Mouse (Mus musculus) urinary bladder, postnatal 25 days (tissue): Measurements from ENCODE around the gene Pramef20.
A peak's percentile ranks its signal among the peaks of the same experiment; 100 is the strongest.
"Not testable (repeated sequence)": the region's sequence is repeated elsewhere in the genome, so short reads cannot be mapped to it uniquely, and the experiment has no call there.

Experiments used
- DNase-seq: peaks from one replicate; pipeline ENCODE4 v3.0.0; 2022; ENCODE audit warnings: low spot score

The Pramef20 gene

GRCm38 (mm10) chr4:144377911-144378310 is at the start of gene Pramef20:
Gene Pramef20 (minus strand): TSS chr4:144377933.
- no peak for DNase-seq

- no peak for DNase-seq
These were observed 46.9 kb upstream of the Pramef20 start for GRCm38 (mm10) chr4:144424590-144424989.

- DNase-seq = no peak
These were observed 42.9 kb upstream of the Pramef20 start for GRCm38 (mm10) chr4:144420644-144421043.

GRCm38 (mm10) chr4:144408290-144408689 is 30.6 kb upstream of the Pramef20 start, which contains the start of gene Pramef12:
Gene Pramef12 (minus strand): TSS chr4:144408464.
- DNase-seq = no peak

GRCm38 (mm10) chr4:144406261-144406660 is 28.5 kb upstream of the Pramef20 start:
- DNase-seq = no peak

- DNase-seq = peak; percentile 38
These were observed 26.8 kb upstream of the Pramef20 start for GRCm38 (mm10) chr4:144404456-144405086.

GRCm38 (mm10) chr4:144402712-144403111 is 25.0 kb upstream of the Pramef20 start:
- no peak for DNase-seq

GRCm38 (mm10) chr4:144396316-144396715 is 18.6 kb upstream of the Pramef20 start:
- no peak for DNase-seq

- not testable (repeated sequence) for DNase-seq
These were observed 20.1 kb downstream of the Pramef20 start, which contains the start of gene Gm13119 for GRCm38 (mm10) chr4:144357642-144358041. Gene Gm13119 (plus strand): TSS chr4:144357942.

- DNase-seq = not testable (repeated sequence)
These were observed 41.9 kb downstream of the Pramef20 start for GRCm38 (mm10) chr4:144335856-144336255.

- DNase-seq = not testable (repeated sequence)
These were observed 47.8 kb downstream of the Pramef20 start, which contains the start of gene Gm13128 for GRCm38 (mm10) chr4:144329949-144330348. Gene Gm13128 (plus strand): TSS chr4:144330249.
